Mouse (Mus musculus) B cell, adult 2 months (primary cell): Measurements from ENCODE around the gene Mamdc2.
"Not testable (repeated sequence)": the region's sequence is repeated elsewhere in the genome, so short reads cannot be mapped to it uniquely, and the experiment has no call there.

ENCODE experiments used
- DNase-seq, 2 experiments: peaks; one replicate each; pipeline ENCODE4 v3.0.0; 2022

Gene Mamdc2

GRCm38 (mm10) chr19:23447988-23448497, at the start of gene Mamdc2:
TSS of gene Mamdc2 (minus strand) at chr19:23448442.
- peak; percentile 1 to 2 for DNase-seq

- no peak for DNase-seq
These were observed 49.8 kb upstream of the Mamdc2 start for GRCm38 (mm10) chr19:23498011-23498410.

- DNase-seq, result no peak
These were observed 49.1 kb upstream of the Mamdc2 start for GRCm38 (mm10) chr19:23497171-23497917.

- DNase-seq, result peak in 1 of 2 experiments; percentile 2
These were observed 48.3 kb upstream of the Mamdc2 start for GRCm38 (mm10) chr19:23496536-23496935.

- no peak for DNase-seq
These were observed 44.4 kb upstream of the Mamdc2 start for GRCm38 (mm10) chr19:23492663-23493062.

GRCm38 (mm10) chr19:23490703-23491102, 42.5 kb upstream of the Mamdc2 start:
- DNase-seq, result not testable (repeated sequence)

- no peak for DNase-seq
These were observed 41.5 kb upstream of the Mamdc2 start for GRCm38 (mm10) chr19:23489780-23490179.

GRCm38 (mm10) chr19:23487421-23487820, 39.2 kb upstream of the Mamdc2 start:
- DNase-seq, result no peak

- DNase-seq, result no peak
These were observed 38.5 kb upstream of the Mamdc2 start for GRCm38 (mm10) chr19:23486631-23487270.

GRCm38 (mm10) chr19:23485940-23486600, 37.8 kb upstream of the Mamdc2 start:
- DNase-seq, result no peak

GRCm38 (mm10) chr19:23482571-23482970, 34.3 kb upstream of the Mamdc2 start:
- not testable (repeated sequence) for DNase-seq

- no peak for DNase-seq
These were observed 31.3 kb upstream of the Mamdc2 start for GRCm38 (mm10) chr19:23479597-23479967.

GRCm38 (mm10) chr19:23478895-23479596, 30.8 kb upstream of the Mamdc2 start:
- no peak for DNase-seq

GRCm38 (mm10) chr19:23477826-23478225, 29.6 kb upstream of the Mamdc2 start:
- no peak for DNase-seq

GRCm38 (mm10) chr19:23467866-23468265, 19.6 kb upstream of the Mamdc2 start:
- DNase-seq, result no peak

GRCm38 (mm10) chr19:23467011-23467410, 18.8 kb upstream of the Mamdc2 start:
- no peak for DNase-seq

- no peak for DNase-seq
These were observed 9.2 kb upstream of the Mamdc2 start for GRCm38 (mm10) chr19:23457492-23457891.

GRCm38 (mm10) chr19:23451361-23451760, 3.1 kb upstream of the Mamdc2 start:
- no peak for DNase-seq

GRCm38 (mm10) chr19:23447221-23447987, 838 bp downstream of the Mamdc2 start:
- DNase-seq, result peak; percentile 4 to 5

GRCm38 (mm10) chr19:23444910-23445845, 3.1 kb downstream of the Mamdc2 start:
- no peak for DNase-seq

- no peak for DNase-seq
These were observed 12.5 kb downstream of the Mamdc2 start for GRCm38 (mm10) chr19:23435731-23436130.
